Comparison of ENCODE assay signal across 31 mouse cellular contexts in genomic region chr12:82762046-82762445, GRCm38 (mm10).
"Had no signal": no experiment of that assay in that cellular context is flagged by ENCODE, and none has a peak within 500 bp of the region (broad histone marks: within the 10 kb centered on the region; RNA-seq: fewer than 3 reads in every experiment).

No protein-coding gene starts in this region.

- H3K4me3 ChIP-seq: left cerebral cortex, adult 2 months; limb, embryonic 10.5 days; limb, embryonic 12.5 days; limb, embryonic 13.5 days; limb, embryonic 15.5 days; liver, embryonic 12.5 days; liver, embryonic 13.5 days; liver, embryonic 15.5 days; lung, embryonic 15.5 days; megakaryocyte, embryonic 14.5 days; midbrain, embryonic 10.5 days; midbrain, embryonic 12.5 days; midbrain, embryonic 13.5 days; midbrain, embryonic 15.5 days; myocyte had no signal

- H3K36me3 ChIP-seq: limb, embryonic 10.5 days; limb, embryonic 12.5 days; limb, embryonic 13.5 days; limb, embryonic 15.5 days; liver, embryonic 12.5 days; liver, embryonic 13.5 days; liver, embryonic 15.5 days; lung, embryonic 15.5 days; midbrain, embryonic 10.5 days; midbrain, embryonic 12.5 days; midbrain, embryonic 13.5 days; midbrain, embryonic 15.5 days had no signal

- H3K9me3 ChIP-seq: limb, embryonic 10.5 days; limb, embryonic 12.5 days; limb, embryonic 13.5 days; limb, embryonic 15.5 days; liver, embryonic 12.5 days; liver, embryonic 13.5 days; liver, embryonic 15.5 days; lung, embryonic 15.5 days; midbrain, embryonic 10.5 days; midbrain, embryonic 12.5 days; midbrain, embryonic 13.5 days; midbrain, embryonic 15.5 days had no signal

- ATAC-seq: liver, embryonic 12.5 days; liver, postnatal 0 days; lung, postnatal 0 days; midbrain, embryonic 13.5 days; midbrain, embryonic 15.5 days; midbrain, embryonic 16.5 days had no signal

- DNase-seq: left cerebral cortex, postnatal 4 days; liver; liver, embryonic 13.5 days; liver, postnatal 0 days; lung, adult 18-20 months; lung, adult 2 months; lung, embryonic 14.5 days; lung, postnatal 10 days; lung, postnatal 14 days; lung, postnatal 36 days; lung, postnatal 4 days; midbrain, embryonic 14.5 days had no signal

- H3K27me3 ChIP-seq: limb, embryonic 12.5 days; limb, embryonic 13.5 days; limb, embryonic 15.5 days; liver, embryonic 12.5 days; liver, embryonic 13.5 days; liver, embryonic 15.5 days; lung, embryonic 15.5 days; megakaryocyte, embryonic 14.5 days; midbrain, embryonic 12.5 days; midbrain, embryonic 13.5 days; midbrain, embryonic 15.5 days had no signal

- H3K9ac ChIP-seq: limb, embryonic 12.5 days; limb, embryonic 13.5 days; limb, embryonic 15.5 days; liver, embryonic 12.5 days; liver, embryonic 13.5 days; liver, embryonic 14.5 days; liver, embryonic 15.5 days; liver, postnatal 0 days; lung, embryonic 14.5 days; lung, embryonic 15.5 days; midbrain, embryonic 12.5 days; midbrain, embryonic 13.5 days; midbrain, embryonic 15.5 days had no signal

- H3K27ac ChIP-seq: left cerebral cortex, adult 2 months; limb, embryonic 10.5 days; limb, embryonic 12.5 days; limb, embryonic 13.5 days; limb, embryonic 15.5 days; liver, embryonic 12.5 days; liver, embryonic 13.5 days; liver, embryonic 14.5 days; liver, embryonic 15.5 days; lung, embryonic 15.5 days; macrophage; midbrain, embryonic 10.5 days; midbrain, embryonic 12.5 days; midbrain, embryonic 13.5 days; midbrain, embryonic 15.5 days had no signal

- H3K4me2 ChIP-seq: limb, embryonic 12.5 days; limb, embryonic 13.5 days; limb, embryonic 15.5 days; liver, embryonic 11.5 days; liver, embryonic 12.5 days; liver, embryonic 13.5 days; liver, embryonic 15.5 days; lung, embryonic 14.5 days; lung, embryonic 15.5 days; midbrain, embryonic 12.5 days; midbrain, embryonic 13.5 days; midbrain, embryonic 15.5 days had no signal

- H3K4me1 ChIP-seq: limb, embryonic 10.5 days; limb, embryonic 12.5 days; limb, embryonic 13.5 days; limb, embryonic 15.5 days; liver, embryonic 12.5 days; liver, embryonic 13.5 days; liver, embryonic 15.5 days; lung, embryonic 15.5 days; megakaryocyte, embryonic 14.5 days; midbrain, embryonic 10.5 days; midbrain, embryonic 12.5 days; midbrain, embryonic 13.5 days; midbrain, embryonic 15.5 days had no signal
